Comparison of ENCODE assay signal across 27 mouse cellular contexts in the genomic region with DNA sequence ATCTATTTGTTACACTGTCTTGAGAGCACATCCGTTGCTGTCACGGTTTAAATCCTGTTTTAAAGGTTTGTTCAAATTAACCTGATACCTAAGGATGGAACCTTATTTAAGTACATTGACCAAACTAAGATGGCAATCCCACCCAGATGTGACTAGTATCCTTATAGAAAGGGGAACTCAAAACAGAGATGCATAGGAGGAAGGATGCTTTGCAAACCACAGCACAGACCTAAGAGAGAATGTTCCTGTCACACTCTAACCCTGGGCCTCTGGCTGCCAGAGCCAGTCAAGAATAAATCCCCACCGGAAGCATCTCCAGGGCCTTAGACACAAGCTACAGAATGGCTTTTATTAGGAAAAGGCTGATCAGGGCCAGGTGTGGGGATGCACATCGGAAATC. TPM values are rescaled to one million over a fixed set of nuclear protein-coding genes. Genes with fewer than 3 reads are reported as not detected.
"Had no signal": no experiment of that assay in that cellular context is flagged by ENCODE, and none has a peak within 500 bp of the region (broad histone marks: within the 10 kb centered on the region; RNA-seq: fewer than 3 reads in every experiment).

No protein-coding gene starts in this region.

- H3K27ac ChIP-seq: liver, embryonic 14.5 days; lung, embryonic 15.5 days; macrophage; midbrain, embryonic 13.5 days; midbrain, embryonic 15.5 days; neural tube, embryonic 13.5 days; neural tube, embryonic 15.5 days had no signal

- H3K27me3 ChIP-seq: lung, embryonic 15.5 days; midbrain, embryonic 13.5 days; midbrain, embryonic 15.5 days; neural tube, embryonic 13.5 days; neural tube, embryonic 15.5 days had no signal

- H3K4me3 ChIP-seq: lung, embryonic 15.5 days; megakaryocyte, embryonic 14.5 days; midbrain, embryonic 13.5 days; midbrain, embryonic 15.5 days; myocyte; neural tube, embryonic 13.5 days; neural tube, embryonic 15.5 days had no signal

- H3K9ac ChIP-seq: liver, embryonic 14.5 days; lung, embryonic 15.5 days; midbrain, embryonic 13.5 days; midbrain, embryonic 15.5 days; neural tube, embryonic 13.5 days; neural tube, embryonic 15.5 days had no signal

- DNase-seq: lung, adult 18-20 months; lung, postnatal 14 days; lung, postnatal 36 days; retina, postnatal 1 day; right cerebral cortex, adult 18-20 months; right cerebral cortex, postnatal 25 days; right cerebral cortex, postnatal 4 days; spleen, adult 18-20 months; thymus, adult 18-20 months; thymus, postnatal 14 days; thymus, postnatal 36 days had no signal

- ATAC-seq: lung, postnatal 0 days; midbrain, embryonic 13.5 days; midbrain, embryonic 15.5 days had no signal

- H3K9me3 ChIP-seq: lung, embryonic 15.5 days; megakaryocyte, embryonic 14.5 days; midbrain, embryonic 13.5 days; midbrain, embryonic 15.5 days; neural tube, embryonic 13.5 days; neural tube, embryonic 15.5 days had no signal

- H3K4me1 ChIP-seq: lung, embryonic 15.5 days; midbrain, embryonic 13.5 days; midbrain, embryonic 15.5 days; neural tube, embryonic 13.5 days; neural tube, embryonic 15.5 days had no signal

- H3K4me2 ChIP-seq: lung, embryonic 15.5 days; midbrain, embryonic 11.5 days; midbrain, embryonic 13.5 days; midbrain, embryonic 15.5 days; neural tube, embryonic 13.5 days; neural tube, embryonic 15.5 days had no signal

- H3K36me3 ChIP-seq: lung, embryonic 15.5 days; midbrain, embryonic 13.5 days; midbrain, embryonic 15.5 days; neural tube, embryonic 13.5 days; neural tube, embryonic 15.5 days had no signal

RNA-seq across cellular contexts. Expression of gene Abhd16b, which starts 54.8 kb away (rescaled TPM):
- total RNA-seq: midbrain, postnatal 0 days had no signal
- polyA plus RNA-seq: liver, embryonic 16.5 days; macrophage; midbrain, embryonic 13.5 days; midbrain, postnatal 0 days; neural tube, embryonic 11.5 days; small intestine, adult 2 months; urinary bladder, adult 2 months had no signal
